Mouse (Mus musculus) neural tube, embryonic 12.5 days (tissue): ENCODE results near the gene 2700097O09Rik. TPM values are rescaled to one million over a fixed set of nuclear protein-coding genes. Genes with fewer than 3 reads are reported as not detected.
"Not testable (repeated sequence)": the region's sequence is repeated elsewhere in the genome, so short reads cannot be mapped to it uniquely, and the experiment has no call there.

ENCODE experiments used
- ATAC-seq: fragments of 200-750 bp; cut with Nextera tagmentation; 2 replicates; pipeline ENCODE4 v1.8.0; 2017; ENCODE audit warnings: low read depth, mild to moderate bottlenecking, moderate TSS enrichment, moderate library complexity; ENCODE audit not compliant: low FRiP score
- H3K27ac ChIP-seq: fragments of 300-500 bp; sonication (generic); 2 replicates; pipeline ENCODE4 v1.5.1; 2016
- H3K27me3 ChIP-seq: fragments of 300-500 bp; sonication (generic); replicated peaks from 2 replicates; pipeline ENCODE4 v1.6.1; 2016; ENCODE audit warnings: mild to moderate bottlenecking
- H3K36me3 ChIP-seq: fragments of 300-500 bp; sonication (generic); 2 replicates; pipeline ENCODE4 v1.6.1; 2016; ENCODE audit warnings: mild to moderate bottlenecking
- H3K4me1 ChIP-seq: fragments of 300-500 bp; sonication (generic); 2 replicates; pipeline ENCODE4 v1.6.1; 2016
- H3K4me2 ChIP-seq: fragments of 300-500 bp; sonication (generic); replicated peaks from 2 replicates; pipeline ENCODE4 v1.6.1; 2016; ENCODE audit warnings: mild to moderate bottlenecking
- H3K4me3 ChIP-seq: fragments of 300-500 bp; sonication (generic); 2 replicates; pipeline ENCODE4 v1.5.1; 2016
- H3K9ac ChIP-seq: fragments of 300-500 bp; sonication (generic); 2 replicates; pipeline ENCODE4 v1.6.1; 2016; ENCODE audit warnings: mild to moderate bottlenecking
- H3K9me3 ChIP-seq: fragments of 300-500 bp; sonication (generic); 2 replicates; pipeline ENCODE4 v1.6.1; 2016; ENCODE audit warnings: mild to moderate bottlenecking
- WGBS: fragments of 180-500 bp; shearing (Covaris S2); methylation state at CpG from one replicate; pipeline ENCODE4 v1.1.7; 2016; 5-methylcytosine and 5-hydroxymethylcytosine counted together
- polyA plus RNA-seq: library from polyadenylated mRNA; unstranded; fragments of >200 nt; fragmentation: Nextera tagmentation; extraction: Ambion mirVana; gene quantifications from 2 replicates; pipeline ENCODE4 v1.2.1, GENCODE M21; 2016

2700097O09Rik gene
- polyA plus RNA-seq, 1 experiment from 2014 or later: 32.5 TPM

- Histone ChIP-seq H3K9me3 (no peaks in the 10 kb centered on the region), H3K4me2 (no peak overlapping the region), H3K4me3 (no peak overlapping the region), H3K9ac (no peak overlapping the region), H3K27ac (no peak overlapping the region), H3K36me3 (no peaks in the 10 kb centered on the region), H3K4me1 (no peaks in the 10 kb centered on the region), H3K27me3 (no peaks in the 10 kb centered on the region)
- ATAC-seq: no peak
- 88% methylated on average over 7 of the region's 7 CpGs for WGBS
Measured at GRCm38 (mm10) chr12:55019421-55019877, 60.5 kb downstream of the 2700097O09Rik start.

GRCm38 (mm10) chr12:55017119-55017721 lies 62.7 kb downstream of the 2700097O09Rik start:
- Histone ChIP-seq H3K4me2 (no peak overlapping the region), H3K27ac (no peak overlapping the region), H3K4me1 (no peaks in the 10 kb centered on the region), H3K9ac (no peak overlapping the region), H3K36me3 (no peaks in the 10 kb centered on the region), H3K27me3 (no peaks in the 10 kb centered on the region), H3K9me3 (no peaks in the 10 kb centered on the region), H3K4me3 (no peak overlapping the region)
- ATAC-seq: no peak
- WGBS: 55% methylated on average over 9 of the region's 9 CpGs

GRCm38 (mm10) chr12:55016339-55017118 lies 63.4 kb downstream of the 2700097O09Rik start:
- no peak for ATAC-seq
- H3K36me3 ChIP-seq: no peaks in the 10 kb centered on the region
- no peak overlapping the region for H3K27ac ChIP-seq
- 73% methylated on average over 8 of the region's 8 CpGs for WGBS
- H3K9me3 ChIP-seq: no peaks in the 10 kb centered on the region
- no peak overlapping the region for H3K4me3 ChIP-seq
- H3K27me3 ChIP-seq: no peaks in the 10 kb centered on the region
- H3K4me2 ChIP-seq: no peak overlapping the region
- H3K4me1 ChIP-seq: no peaks in the 10 kb centered on the region
- H3K9ac ChIP-seq: no peak overlapping the region

GRCm38 (mm10) chr12:55015428-55015827 lies 64.5 kb downstream of the 2700097O09Rik start:
- Histone ChIP-seq H3K27me3 (no peaks in the 10 kb centered on the region), H3K9ac (no peak overlapping the region), H3K36me3 (no peaks in the 10 kb centered on the region), H3K4me2 (no peak overlapping the region), H3K9me3 (no peaks in the 10 kb centered on the region), H3K27ac (no peak overlapping the region), H3K4me1 (no peaks in the 10 kb centered on the region), H3K4me3 (no peak overlapping the region)
- WGBS: 82% methylated on average over 5 of the region's 5 CpGs
- ATAC-seq: no peak

- H3K27me3 ChIP-seq: no peaks in the 10 kb centered on the region
- no peak within 1 kb of the TSS for H3K4me2 ChIP-seq
- no peaks in the 10 kb centered on the region for H3K9me3 ChIP-seq
- WGBS: 87% methylated on average over 6 of the region's 6 CpGs
- H3K36me3 ChIP-seq: no peaks in the 10 kb centered on the region
- ATAC-seq: no peak
- no peak within 1 kb of the TSS for H3K9ac ChIP-seq
- no peaks in the 10 kb centered on the region for H3K4me1 ChIP-seq
- H3K27ac ChIP-seq: no peak within 1 kb of the TSS
- no peak within 1 kb of the TSS for H3K4me3 ChIP-seq
Measured at GRCm38 (mm10) chr12:55013626-55014398, 66.1 kb downstream of the 2700097O09Rik start, which contains the start of gene Baz1a. Gene Baz1a (minus strand): TSS chr12:55014348.

GRCm38 (mm10) chr12:55013031-55013430 lies 66.9 kb downstream of the 2700097O09Rik start:
- no peak overlapping the region for H3K4me3 ChIP-seq
- H3K4me2 ChIP-seq: no peak overlapping the region
- 87% methylated on average over 1 of the region's 1 CpGs for WGBS
- H3K27me3 ChIP-seq: no peaks in the 10 kb centered on the region
- no peaks in the 10 kb centered on the region for H3K9me3 ChIP-seq
- no peaks in the 10 kb centered on the region for H3K4me1 ChIP-seq
- H3K27ac ChIP-seq: no peak overlapping the region
- no peak for ATAC-seq
- H3K36me3 ChIP-seq: no peaks in the 10 kb centered on the region
- H3K9ac ChIP-seq: no peak overlapping the region

- Histone ChIP-seq H3K4me2 (no peak overlapping the region), H3K9me3 (no peaks in the 10 kb centered on the region), H3K27me3 (no peaks in the 10 kb centered on the region), H3K4me1 (no peaks in the 10 kb centered on the region), H3K27ac (no peak overlapping the region), H3K9ac (no peak overlapping the region), H3K4me3 (no peak overlapping the region), H3K36me3 (no peaks in the 10 kb centered on the region)
- ATAC-seq: no peak
- 90% methylated on average over 14 of the region's 14 CpGs for WGBS
Measured at GRCm38 (mm10) chr12:55007361-55008008, 72.4 kb downstream of the 2700097O09Rik start.

- WGBS: 93% methylated on average over 7 of the region's 7 CpGs
Measured at GRCm38 (mm10) chr12:55006071-55006470, 73.8 kb downstream of the 2700097O09Rik start.

GRCm38 (mm10) chr12:55004396-55004795 lies 75.5 kb downstream of the 2700097O09Rik start:
- no peak for ATAC-seq
- H3K27ac ChIP-seq: no peak overlapping the region
- WGBS: 92% methylated on average over 3 of the region's 3 CpGs
- no peaks in the 10 kb centered on the region for H3K36me3 ChIP-seq
- no peaks in the 10 kb centered on the region for H3K27me3 ChIP-seq
- no peak overlapping the region for H3K4me3 ChIP-seq
- H3K9ac ChIP-seq: no peak overlapping the region
- no peaks in the 10 kb centered on the region for H3K4me1 ChIP-seq
- H3K9me3 ChIP-seq: no peaks in the 10 kb centered on the region
- H3K4me2 ChIP-seq: no peak overlapping the region

More at GRCm38 (mm10) chr12:55006071-55006470, 73.8 kb downstream of the 2700097O09Rik start:
- ATAC-seq: no peak
- Histone ChIP-seq H3K36me3 (no peaks in the 10 kb centered on the region), H3K4me2 (no peak overlapping the region), H3K27me3 (no peaks in the 10 kb centered on the region), H3K9me3 (no peaks in the 10 kb centered on the region), H3K9ac (no peak overlapping the region), H3K4me3 (no peak overlapping the region), H3K27ac (no peak overlapping the region), H3K4me1 (no peaks in the 10 kb centered on the region)

- Histone ChIP-seq H3K9me3 (no peaks in the 10 kb centered on the region), H3K4me2 (no peak overlapping the region), H3K36me3 (no peaks in the 10 kb centered on the region), H3K4me3 (no peak overlapping the region), H3K27ac (no peak overlapping the region), H3K27me3 (no peaks in the 10 kb centered on the region), H3K9ac (no peak overlapping the region), H3K4me1 (no peaks in the 10 kb centered on the region)
- ATAC-seq: no peak
- WGBS: 93% methylated on average over 5 of the region's 5 CpGs
Measured at GRCm38 (mm10) chr12:55003843-55004242, 76.1 kb downstream of the 2700097O09Rik start.

GRCm38 (mm10) chr12:55002532-55002931 lies 77.4 kb downstream of the 2700097O09Rik start:
- H3K4me2 ChIP-seq, H3K27me3 ChIP-seq, H3K27ac ChIP-seq, H3K4me1 ChIP-seq, H3K9me3 ChIP-seq, H3K9ac ChIP-seq, H3K4me3 ChIP-seq, H3K36me3 ChIP-seq, ATAC-seq: not testable (repeated sequence)
- WGBS: 92% methylated on average over 7 of the region's 7 CpGs
